Mouse (Mus musculus): Measurements from ENCODE around the gene Lrrc75b.

DNA sequence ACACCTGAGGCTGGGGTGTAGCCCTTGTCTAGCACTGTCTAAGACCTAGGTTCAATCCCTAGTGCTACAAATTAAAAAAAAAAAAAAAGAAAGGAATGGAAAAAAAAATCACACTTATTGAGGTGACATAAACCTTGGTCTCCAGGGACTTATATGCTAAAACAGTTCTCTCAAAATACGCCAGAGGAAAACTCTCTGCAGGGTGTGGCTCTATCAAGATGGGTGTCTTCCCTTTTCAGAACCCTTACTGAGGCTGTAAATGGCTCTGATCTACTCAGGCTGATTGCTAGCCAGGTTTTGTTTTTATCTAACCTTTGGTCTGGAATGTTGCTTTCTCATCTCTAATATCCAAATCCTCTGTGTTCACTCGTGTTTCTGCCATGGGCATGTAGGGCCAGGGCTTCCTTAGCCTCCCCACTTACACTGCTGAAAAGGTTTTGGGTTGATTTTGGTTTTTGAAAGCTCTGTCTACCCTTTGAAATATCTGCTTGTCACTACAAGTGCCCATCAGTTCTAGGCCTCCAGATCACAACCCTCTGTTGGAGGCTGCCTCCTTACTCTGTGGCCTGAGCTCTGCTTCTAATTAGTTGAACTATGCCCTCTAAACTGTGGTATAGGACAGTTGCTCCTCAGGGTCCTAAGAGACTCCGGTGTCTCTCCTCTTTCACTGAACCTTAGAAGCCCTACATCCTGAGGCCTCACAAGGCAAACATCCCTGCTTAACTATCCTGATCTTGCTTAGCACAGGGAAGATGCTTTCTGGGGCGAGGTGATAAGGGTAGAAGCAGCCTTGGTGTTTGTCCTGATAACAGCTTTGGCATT, 44.7 kb downstream of the Lrrc75b start:
- TF ChIP-seq CTCF (IDR thresholded peaks at IDR 0.05; ENCODE audit: low read depth) (no peak), EP300 (IDR thresholded peaks at IDR 0.05; ENCODE audit: low read depth) (no peak)

Data from heart, postnatal 0 days (tissue).